Mouse (Mus musculus) heart, postnatal 0 days (tissue): ENCODE results near the gene Ncln. TPM values are rescaled to one million over a fixed set of nuclear protein-coding genes. Genes with fewer than 3 reads are reported as not detected.

Experiments used
- ATAC-seq: fragments of 200-750 bp; cut with Nextera tagmentation; 2 replicates; pipeline ENCODE4 v1.8.0; 2017; ENCODE audit warnings: low read depth, moderate number of reproducible peaks, moderate library complexity; ENCODE audit not compliant: insufficient read depth
- DNase-seq: peaks from one replicate; pipeline ENCODE4 v3.0.0-alpha.2; 2016; ENCODE audit warnings: low spot score
- H3K27ac ChIP-seq: fragments of 300-500 bp; sonication (generic); 2 replicates; pipeline ENCODE4 v1.5.1; 2014; ENCODE audit warnings: low read depth, mild to moderate bottlenecking
- H3K27me3 ChIP-seq: fragments of 300-500 bp; sonication (generic); 2 replicates; pipeline ENCODE4 v1.6.1; 2014; ENCODE audit warnings: low read length, mixed read lengths; ENCODE audit not compliant: control insufficient read depth, insufficient read depth
- H3K36me3 ChIP-seq: fragments of 300-500 bp; sonication (generic); replicated peaks from 2 replicates; pipeline ENCODE4 v1.6.1; 2014; ENCODE audit warnings: low read length, mixed read lengths; ENCODE audit not compliant: control insufficient read depth, insufficient read depth
- H3K4me1 ChIP-seq: fragments of 300-500 bp; sonication (generic); 2 replicates; pipeline ENCODE4 v1.6.1; 2014; ENCODE audit warnings: antibody characterized with exemption; ENCODE audit not compliant: control insufficient read depth, insufficient read depth
- H3K4me2 ChIP-seq: fragments of 300-500 bp; sonication (generic); 2 replicates; pipeline ENCODE4 v1.6.1; 2014; ENCODE audit warnings: low read depth, mild to moderate bottlenecking, low read length, moderate library complexity
- H3K4me3 ChIP-seq: fragments of 300-500 bp; sonication (generic); 2 replicates; pipeline ENCODE4 v1.5.1; 2014; ENCODE audit warnings: low read depth, low read length
- H3K9ac ChIP-seq: fragments of 300-500 bp; sonication (generic); replicated peaks from 2 replicates; pipeline ENCODE4 v1.6.1; 2014; ENCODE audit warnings: low read depth, low read length, mixed read lengths
- H3K9me3 ChIP-seq: fragments of 300-500 bp; sonication (generic); replicated peaks from 2 replicates; pipeline ENCODE4 v1.6.1; 2016; ENCODE audit warnings: low read length; ENCODE audit not compliant: control insufficient read depth
- CTCF ChIP-seq: IDR thresholded peaks from 2 replicates; pipeline ENCODE4 v1.5.1; 2016; ENCODE audit warnings: antibody characterized with exemption, control low read depth, low read depth
- EP300 ChIP-seq: IDR thresholded peaks from 2 replicates; pipeline ENCODE4 v1.6.1; 2016; ENCODE audit warnings: antibody characterized with exemption, low read depth
- WGBS: fragments of 180-500 bp; shearing (Covaris S2); extraction: QIAGEN DNeasy Blood & Tissue Kit; methylation state at CpG from one replicate; pipeline ENCODE4 v1.1.7; 2014; 5-methylcytosine and 5-hydroxymethylcytosine counted together
- polyA plus RNA-seq: library from polyadenylated mRNA; unstranded; fragments of >200 nt; fragmentation: Nextera tagmentation; extraction: Ambion mirVana; gene quantifications from 2 replicates; pipeline ENCODE4 v1.2.1, GENCODE M21; 2015
- total RNA-seq: library from RNA; depleted of rRNA; stranded (reverse); fragments of >200 nt; gene quantifications from 2 replicates; pipeline ENCODE4 v1.2.3, GENCODE M21; 2014; ENCODE audit warnings: low replicate concordance

The Ncln gene
- total and polyA plus RNA-seq, 2 experiments from 2014 or later: 30.5 to 91.5 TPM

- Histone ChIP-seq H3K9me3 (no peaks in the 10 kb centered on the region), H3K4me1 (no peaks in the 10 kb centered on the region), H3K9ac (no peak overlapping the region), H3K36me3 (no peaks in the 10 kb centered on the region), H3K4me2 (peak overlapping the region; percentile 35), H3K27ac (no peak overlapping the region), H3K27me3 (peaks cover 84% of the 10 kb centered on the region), H3K4me3 (peak overlapping the region; percentile 25; the same call in 1 of the 2 replicates)
- WGBS: 4% methylated on average over 32 of the region's 33 CpGs
- no peak for TF ChIP-seq EP300
- TF ChIP-seq CTCF: no peak
- DNase-seq (no peak), ATAC-seq (peak; percentile 60)
Measured at GRCm38 (mm10) chr10:81464405-81465264, 31.6 kb downstream of the Ncln start.

- Histone ChIP-seq H3K4me2 (no peak overlapping the region), H3K27me3 (peaks cover 91% of the 10 kb centered on the region), H3K4me3 (no peak overlapping the region), H3K36me3 (no peaks in the 10 kb centered on the region), H3K9ac (no peak overlapping the region), H3K4me1 (no peaks in the 10 kb centered on the region), H3K9me3 (no peaks in the 10 kb centered on the region), H3K27ac (no peak overlapping the region)
- WGBS: 54% methylated on average over 4 of the region's 4 CpGs
- DNase-seq: no peak
- ATAC-seq: no peak
- TF ChIP-seq EP300 (no peak), CTCF (no peak)
Measured at GRCm38 (mm10) chr10:81463531-81463930, 32.7 kb downstream of the Ncln start.

GRCm38 (mm10) chr10:81462917-81463316 is 33.3 kb downstream of the Ncln start:
- DNase-seq (no peak), ATAC-seq (no peak)
- H3K27ac ChIP-seq: no peak overlapping the region
- no peak for TF ChIP-seq EP300
- TF ChIP-seq CTCF: no peak
- no peaks in the 10 kb centered on the region for H3K9me3 ChIP-seq
- H3K4me2 ChIP-seq: no peak overlapping the region
- no peaks in the 10 kb centered on the region for H3K36me3 ChIP-seq
- H3K9ac ChIP-seq: no peak overlapping the region
- H3K4me1 ChIP-seq: no peaks in the 10 kb centered on the region
- peaks cover 94% of the 10 kb centered on the region for H3K27me3 ChIP-seq
- no peak overlapping the region for H3K4me3 ChIP-seq
- WGBS: 65% methylated on average over 7 of the region's 7 CpGs

GRCm38 (mm10) chr10:81462415-81462804 is 33.8 kb downstream of the Ncln start:
- Histone ChIP-seq H3K27ac (no peak overlapping the region), H3K36me3 (no peaks in the 10 kb centered on the region), H3K4me3 (no peak overlapping the region), H3K9ac (no peak overlapping the region), H3K27me3 (peaks cover 96% of the 10 kb centered on the region), H3K4me1 (no peaks in the 10 kb centered on the region), H3K9me3 (no peaks in the 10 kb centered on the region), H3K4me2 (no peak overlapping the region)
- DNase-seq (no peak), ATAC-seq (no peak)
- TF ChIP-seq EP300 (no peak), CTCF (no peak)
- WGBS: 35% methylated on average over 7 of the region's 7 CpGs

- WGBS: 6% methylated on average over 16 of the region's 16 CpGs
- Histone ChIP-seq H3K4me2 (no peak overlapping the region), H3K4me1 (no peaks in the 10 kb centered on the region), H3K36me3 (no peaks in the 10 kb centered on the region), H3K9me3 (no peaks in the 10 kb centered on the region), H3K9ac (no peak overlapping the region), H3K4me3 (no peak overlapping the region), H3K27me3 (peaks cover 97% of the 10 kb centered on the region), H3K27ac (no peak overlapping the region)
- TF ChIP-seq EP300: no peak
- TF ChIP-seq CTCF: no peak
- DNase-seq (no peak), ATAC-seq (no peak)
Measured at GRCm38 (mm10) chr10:81461673-81462414, 34.3 kb downstream of the Ncln start.
